Mouse (Mus musculus) heart, adult 2 months (tissue): ENCODE measurements at regions not wholly inside any gene's neighbourhood (a gene's known extent, or its start where the extent isn't known, plus 50 kb on each side); places are given as distances from the start of the nearest gene placed in this dataset.

Experiments
- CTCF ChIP-seq: fragments of 200-600 bp; IDR thresholded peaks from 2 replicates; pipeline ENCODE4 v1.8.1; 2022; ENCODE audit warnings: antibody characterized with exemption, mild to moderate bottlenecking, moderate library complexity
- EP300 ChIP-seq: fragments of 200-500 bp; IDR thresholded peaks from 2 replicates; pipeline ENCODE4 v1.6.1; 2011; ENCODE audit warnings: low read depth, low read length, control low read depth; ENCODE audit not compliant: insufficient read depth
- POLR2A ChIP-seq: fragments of 200-500 bp; IDR thresholded peaks from 2 replicates; pipeline ENCODE4 v1.6.1; 2011; ENCODE audit warnings: mild to moderate bottlenecking, low read depth, low read length, control low read depth; ENCODE audit not compliant: insufficient read depth

DNA sequence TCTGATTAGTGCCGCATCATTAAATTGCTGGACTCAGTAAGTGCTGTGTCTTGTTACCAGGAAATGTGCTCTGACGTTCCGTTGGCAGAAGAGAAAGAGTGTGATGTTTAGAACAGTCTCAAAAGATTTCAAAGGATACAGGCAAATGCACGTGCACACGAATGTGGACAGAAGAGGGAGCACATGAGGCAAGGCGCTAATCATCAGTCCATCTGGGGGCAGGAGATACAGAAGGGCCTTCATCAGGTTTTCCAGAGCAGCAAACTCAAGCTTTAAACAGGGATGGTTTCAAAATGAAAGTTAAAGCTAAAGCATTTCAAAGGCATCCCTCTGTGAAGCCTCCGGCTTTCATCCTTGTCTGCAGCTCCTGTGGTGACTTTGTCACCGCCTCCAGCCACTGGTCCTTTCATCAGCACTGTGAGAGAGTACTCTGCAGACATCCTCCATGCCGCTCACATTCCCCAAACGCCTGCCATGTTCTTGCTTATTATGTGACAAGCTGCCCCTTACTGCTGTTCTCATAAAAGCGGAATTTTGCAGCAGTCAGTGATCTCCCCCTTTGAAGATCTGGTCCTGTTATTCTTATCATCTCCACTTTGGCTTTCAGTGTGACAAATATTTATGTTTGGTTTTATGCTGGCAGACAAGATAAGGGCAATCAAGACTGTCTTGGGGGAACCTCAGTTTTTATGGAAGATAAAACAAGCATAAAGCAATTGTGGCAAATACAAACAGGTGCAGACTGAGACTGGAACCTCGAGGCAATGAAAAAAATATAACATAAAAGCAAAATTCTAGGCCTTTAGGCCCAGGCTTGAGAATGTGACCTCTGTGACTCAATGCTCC lies 111.5 kb upstream of the Tmem150c start:
- TF ChIP-seq EP300 (no peak), CTCF (no peak), POLR2A (no peak)
